Mouse (Mus musculus): Measurements from ENCODE around the gene 5830411N06Rik. TPM values are rescaled to one million over a fixed set of nuclear protein-coding genes. Genes with fewer than 3 reads are reported as not detected.

The 5830411N06Rik gene
- total RNA-seq (2014; fragmentation: Nextera tagmentation) (not detected in 2 replicates), total RNA-seq (2017) (0.05 TPM in 1 of 2 replicates, not detected in the other), polyA plus RNA-seq (2012) (not detected in 2 replicates)

DNA sequence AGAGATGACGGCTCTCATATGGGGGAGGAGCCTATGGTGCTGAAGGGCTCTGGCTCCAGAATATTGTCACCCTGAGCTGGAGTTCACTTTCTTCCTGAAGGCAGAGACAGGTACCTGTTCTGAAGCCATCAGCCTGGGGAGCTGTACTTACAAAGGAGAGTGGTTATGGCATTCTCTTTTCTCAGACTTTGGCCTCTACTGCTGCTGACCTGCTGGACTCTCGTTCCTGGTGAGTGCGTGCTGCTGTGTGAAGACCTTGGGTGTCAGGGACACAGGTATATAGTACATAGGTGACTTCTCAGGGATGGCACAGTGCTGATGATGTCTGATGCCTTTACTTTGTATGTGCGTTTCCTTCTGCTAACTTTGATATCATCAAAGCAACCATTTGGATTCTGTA is at the start of gene 5830411N06Rik:
TSS of gene 5830411N06Rik (plus strand) at position 69 of the 400 bp plus-strand sequence.
- H3K4me1 ChIP-seq (ENCODE audit: insufficient read depth, low read depth, low read length): no peaks in the 10 kb centered on the region
- no peaks in the 10 kb centered on the region for H3K9me3 ChIP-seq (replicated peaks)
- H3K4me3 ChIP-seq (ENCODE audit: low read depth, low read length): no peak within 1 kb of the TSS
- TF ChIP-seq GATA1 (IDR thresholded peaks at IDR 0.05; ENCODE audit: borderline replicate concordance, low read length): no peak
- no peak for TF ChIP-seq POLR2AphosphoS5 (IDR thresholded peaks at IDR 0.05; ENCODE audit: insufficient replicate concordance, low read depth, low read length)
- no peak for TF ChIP-seq CTCF (IDR thresholded peaks at IDR 0.05; ENCODE audit: low read depth, low read length)
- no peak for TF ChIP-seq TAL1 (conservative IDR thresholded peaks at IDR 0.05; ENCODE audit: low read depth, low read length)
- TF ChIP-seq GATA2 (IDR thresholded peaks at IDR 0.05; ENCODE audit: borderline replicate concordance, low read depth, low read length): no peak
- no peaks in the 10 kb centered on the region for H3K36me3 ChIP-seq (replicated peaks)
- peaks cover 22% of the 10 kb centered on the region for H3K27me3 ChIP-seq (ENCODE audit: insufficient read depth, low read length)
- no peak for ATAC-seq (ENCODE audit: extremely low read depth, insufficient number of reproducible peaks, low FRiP score, poor library complexity, severe bottlenecking)
- DNase-seq (ENCODE audit: low spot score): no peak

DNA sequence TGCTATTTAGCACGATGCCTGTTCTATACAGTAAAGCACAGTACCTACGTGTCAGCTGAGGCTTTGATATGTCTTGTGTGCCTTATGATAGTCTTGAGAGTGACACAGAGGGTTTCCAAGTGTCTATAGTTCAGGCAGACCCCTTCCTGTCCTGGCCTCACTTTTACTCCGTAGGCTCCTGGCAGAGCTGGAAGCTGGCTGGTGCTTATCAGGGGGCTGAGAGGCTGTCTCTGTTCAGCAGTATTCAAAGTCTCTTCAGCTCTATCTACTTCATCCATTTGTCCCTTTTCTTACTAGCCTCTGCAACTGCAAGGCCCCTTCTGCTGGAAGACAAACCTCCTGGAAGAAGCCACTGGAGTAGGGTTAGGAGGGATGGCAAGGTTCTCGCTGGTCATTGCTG is 46.0 kb upstream of the 5830411N06Rik start:
- DNase-seq (ENCODE audit: low spot score) (no peak), ATAC-seq (ENCODE audit: extremely low read depth, insufficient number of reproducible peaks, low FRiP score, poor library complexity, severe bottlenecking) (no peak)
- TF ChIP-seq GATA1 (IDR thresholded peaks at IDR 0.05; ENCODE audit: borderline replicate concordance, low read length): no peak
- TF ChIP-seq POLR2AphosphoS5 (IDR thresholded peaks at IDR 0.05; ENCODE audit: insufficient replicate concordance, low read depth, low read length): no peak
- TF ChIP-seq GATA2 (IDR thresholded peaks at IDR 0.05; ENCODE audit: borderline replicate concordance, low read depth, low read length): no peak
- no peak for TF ChIP-seq TAL1 (conservative IDR thresholded peaks at IDR 0.05; ENCODE audit: low read depth, low read length)
- no peak for TF ChIP-seq CTCF (IDR thresholded peaks at IDR 0.05; ENCODE audit: low read depth, low read length)
- H3K9me3 ChIP-seq (replicated peaks): no peaks in the 10 kb centered on the region
- no peaks in the 10 kb centered on the region for H3K27me3 ChIP-seq (ENCODE audit: insufficient read depth, low read length)
- peaks cover 75% of the 10 kb centered on the region for H3K4me1 ChIP-seq (ENCODE audit: insufficient read depth, low read depth, low read length)
- H3K36me3 ChIP-seq (replicated peaks): no peaks in the 10 kb centered on the region
- no peak overlapping the region for H3K4me3 ChIP-seq (ENCODE audit: low read depth, low read length)

DNA sequence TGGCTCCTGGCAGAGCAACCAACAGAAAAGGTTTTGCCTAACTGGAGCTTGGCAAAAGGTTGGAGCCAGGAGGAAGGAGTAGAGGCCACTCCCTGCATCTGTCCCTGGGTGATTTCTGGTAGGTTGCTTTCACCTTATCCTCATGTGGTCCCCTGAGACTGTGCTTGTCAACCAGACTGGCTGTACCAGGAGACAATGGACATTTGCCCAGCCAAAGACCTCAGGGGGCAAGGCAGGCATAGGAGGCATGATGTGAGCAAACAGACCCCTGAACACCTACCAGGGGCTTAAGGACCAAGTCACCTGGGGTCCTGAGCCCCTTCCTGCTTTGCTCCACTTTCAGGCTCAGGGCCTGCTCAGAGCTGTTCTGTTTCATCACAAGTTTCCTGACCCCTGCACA is 41.2 kb upstream of the 5830411N06Rik start, which contains the start of gene Olfr524:
TSS of gene Olfr524 (minus strand) at position 101 of the 400 bp plus-strand sequence.
- Histone ChIP-seq H3K4me3 (ENCODE audit: low read depth, low read length) (peak within 1 kb of the TSS; percentile 50; the same call in 1 of the 2 replicates), H3K4me1 (ENCODE audit: insufficient read depth, low read depth, low read length) (peaks cover 94% of the 10 kb centered on the region), H3K27me3 (ENCODE audit: insufficient read depth, low read length) (no peaks in the 10 kb centered on the region), H3K9me3 (replicated peaks) (no peaks in the 10 kb centered on the region), H3K36me3 (replicated peaks) (no peaks in the 10 kb centered on the region)
- no peak for TF ChIP-seq GATA2 (IDR thresholded peaks at IDR 0.05; ENCODE audit: borderline replicate concordance, low read depth, low read length)
- no peak for TF ChIP-seq CTCF (IDR thresholded peaks at IDR 0.05; ENCODE audit: low read depth, low read length)
- no peak for TF ChIP-seq GATA1 (IDR thresholded peaks at IDR 0.05; ENCODE audit: borderline replicate concordance, low read length)
- no peak for TF ChIP-seq POLR2AphosphoS5 (IDR thresholded peaks at IDR 0.05; ENCODE audit: insufficient replicate concordance, low read depth, low read length)
- TF ChIP-seq TAL1 (conservative IDR thresholded peaks at IDR 0.05; ENCODE audit: low read depth, low read length): no peak
- DNase-seq (ENCODE audit: low spot score) (no peak), ATAC-seq (ENCODE audit: extremely low read depth, insufficient number of reproducible peaks, low FRiP score, poor library complexity, severe bottlenecking) (no peak)

DNA sequence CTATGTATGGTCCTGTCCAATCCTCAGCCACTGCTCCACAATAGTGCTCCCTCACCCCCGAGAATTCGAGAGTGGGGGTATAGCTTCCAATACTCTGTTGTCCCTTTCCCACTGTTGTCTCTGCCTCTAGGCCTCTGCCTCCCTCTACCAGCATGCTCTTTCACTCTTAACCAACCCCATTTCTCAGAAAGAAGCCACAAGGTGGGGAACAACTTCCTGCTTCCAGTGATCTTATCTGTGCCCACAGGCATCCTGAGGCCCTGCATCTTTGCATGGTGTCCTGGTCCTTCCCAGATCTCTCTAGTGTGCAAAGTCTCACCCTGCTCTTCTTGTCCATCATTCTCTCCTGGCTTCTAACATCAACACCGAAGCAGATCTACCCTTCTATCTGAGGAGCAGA is 40.2 kb upstream of the 5830411N06Rik start:
- TF ChIP-seq TAL1 (conservative IDR thresholded peaks at IDR 0.05; ENCODE audit: low read depth, low read length) (0 out of 2 replicates have a peak, but pooled peaks have one; percentile 36), POLR2AphosphoS5 (IDR thresholded peaks at IDR 0.05; ENCODE audit: insufficient replicate concordance, low read depth, low read length) (no peak)
- Histone ChIP-seq H3K27me3 (ENCODE audit: insufficient read depth, low read length) (no peaks in the 10 kb centered on the region), H3K4me1 (ENCODE audit: insufficient read depth, low read depth, low read length) (peaks cover 92% of the 10 kb centered on the region), H3K4me3 (ENCODE audit: low read depth, low read length) (peak overlapping the region; percentile 50; the same call in 1 of the 2 replicates), H3K9me3 (replicated peaks) (no peaks in the 10 kb centered on the region), H3K36me3 (replicated peaks) (no peaks in the 10 kb centered on the region)
- DNase-seq (ENCODE audit: low spot score) (peak; percentile 56), ATAC-seq (ENCODE audit: extremely low read depth, insufficient number of reproducible peaks, low FRiP score, poor library complexity, severe bottlenecking) (peak; percentile 75)

DNA sequence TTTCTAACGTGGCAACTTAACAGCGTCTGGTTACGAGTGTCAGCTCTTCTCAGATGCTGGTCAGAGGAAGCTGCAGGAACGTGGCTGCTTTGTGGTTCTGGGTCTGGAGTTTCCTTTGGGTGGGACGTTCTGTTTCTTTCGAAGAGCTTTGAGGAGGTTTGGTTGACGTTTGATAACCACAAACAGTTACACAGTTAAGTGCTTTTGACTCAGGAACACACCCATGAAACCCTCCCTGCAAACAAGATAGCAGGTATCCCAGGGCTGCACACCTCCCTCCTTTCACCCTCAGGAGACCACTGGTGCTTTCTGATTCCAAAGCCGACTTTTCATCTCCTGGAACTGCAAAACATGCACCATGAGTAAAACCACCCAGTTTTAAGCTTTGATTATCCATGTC is 38.9 kb upstream of the 5830411N06Rik start:
- H3K9me3 ChIP-seq (replicated peaks): no peaks in the 10 kb centered on the region
- ATAC-seq (ENCODE audit: extremely low read depth, insufficient number of reproducible peaks, low FRiP score, poor library complexity, severe bottlenecking) (peak; percentile 42), DNase-seq (ENCODE audit: low spot score) (peak; percentile 56)
- no peaks in the 10 kb centered on the region for H3K27me3 ChIP-seq (ENCODE audit: insufficient read depth, low read length)
- H3K4me3 ChIP-seq (ENCODE audit: low read depth, low read length): no peak overlapping the region; the same call in 1 of the 2 replicates
- H3K4me1 ChIP-seq (ENCODE audit: insufficient read depth, low read depth, low read length): peaks cover 84% of the 10 kb centered on the region
- H3K36me3 ChIP-seq (replicated peaks): no peaks in the 10 kb centered on the region
- TF ChIP-seq TAL1 (conservative IDR thresholded peaks at IDR 0.05; ENCODE audit: low read depth, low read length) (0 out of 2 replicates have a peak, but pooled peaks have one; percentile 35), GATA1 (IDR thresholded peaks at IDR 0.05; ENCODE audit: borderline replicate concordance, low read length) (no peak)

GRCm38 (mm10) chr7:140208677-140209076 is 38.4 kb upstream of the 5830411N06Rik start:
- Histone ChIP-seq H3K4me1 (ENCODE audit: insufficient read depth, low read depth, low read length) (peaks cover 82% of the 10 kb centered on the region), H3K4me3 (ENCODE audit: low read depth, low read length) (no peak overlapping the region; the same call in 1 of the 2 replicates), H3K27me3 (ENCODE audit: insufficient read depth, low read length) (no peaks in the 10 kb centered on the region), H3K36me3 (replicated peaks) (no peaks in the 10 kb centered on the region), H3K9me3 (replicated peaks) (no peaks in the 10 kb centered on the region)
- ATAC-seq (ENCODE audit: extremely low read depth, insufficient number of reproducible peaks, low FRiP score, poor library complexity, severe bottlenecking) (no peak), DNase-seq (ENCODE audit: low spot score) (no peak)
- TF ChIP-seq POLR2AphosphoS5 (IDR thresholded peaks at IDR 0.05; ENCODE audit: insufficient replicate concordance, low read depth, low read length): no peak
- TF ChIP-seq GATA2 (IDR thresholded peaks at IDR 0.05; ENCODE audit: borderline replicate concordance, low read depth, low read length): no peak
- TF ChIP-seq TAL1 (conservative IDR thresholded peaks at IDR 0.05; ENCODE audit: low read depth, low read length): no peak
- no peak for TF ChIP-seq GATA1 (IDR thresholded peaks at IDR 0.05; ENCODE audit: borderline replicate concordance, low read length)
- TF ChIP-seq CTCF (IDR thresholded peaks at IDR 0.05; ENCODE audit: low read depth, low read length): no peak
